In genomic region chr9:121354792-121355390, GRCm38 (mm10) we compare ENCODE assay signal across 8 mouse cellular contexts. TPM values are rescaled to one million over a fixed set of nuclear protein-coding genes. Genes with fewer than 3 reads are reported as not detected.
DNase-seq lines count a peak whose midpoint lies in the region; ATAC-seq and TF ChIP-seq lines count a peak whose summit lies in the region.

No protein-coding gene starts in this region.

- H3K9me3 ChIP-seq in neural tube, embryonic 13.5 days = no peaks in the 10 kb centered on the region
- no peaks in the 10 kb centered on the region for H3K9me3 ChIP-seq in heart, embryonic 13.5 days
- no peaks in the 10 kb centered on the region for H3K9me3 ChIP-seq in limb, embryonic 15.5 days
- no peaks in the 10 kb centered on the region for H3K9me3 ChIP-seq in neural tube, embryonic 15.5 days (replicated peaks)

- peaks cover 66% of the 10 kb centered on the region for H3K4me1 ChIP-seq in neural tube, embryonic 13.5 days (replicated peaks)
- H3K4me1 ChIP-seq in bone marrow macrophage, adult 2 months (ENCODE audit: control insufficient read depth, insufficient read depth, low read length) = peaks cover 49% of the 10 kb centered on the region
- peaks cover 85% of the 10 kb centered on the region for H3K4me1 ChIP-seq in heart, embryonic 13.5 days
- peaks cover 81% of the 10 kb centered on the region for H3K4me1 ChIP-seq in limb, embryonic 15.5 days
- H3K4me1 ChIP-seq in neural tube, embryonic 15.5 days = peaks cover 74% of the 10 kb centered on the region

- H3K27me3 ChIP-seq in neural tube, embryonic 13.5 days = no peaks in the 10 kb centered on the region
- H3K27me3 ChIP-seq in heart, embryonic 13.5 days (replicated peaks) = no peaks in the 10 kb centered on the region
- no peaks in the 10 kb centered on the region for H3K27me3 ChIP-seq in limb, embryonic 15.5 days
- H3K27me3 ChIP-seq in neural tube, embryonic 15.5 days (replicated peaks) = no peaks in the 10 kb centered on the region

- peak; percentile 76 for TF ChIP-seq CTCF in bone marrow macrophage, adult 2 months (IDR thresholded peaks at IDR 0.05; ENCODE audit: low read depth, low read length)

- no peak for TF ChIP-seq POLR2A in bone marrow macrophage, adult 2 months (IDR thresholded peaks at IDR 0.05; ENCODE audit: borderline replicate concordance, low read depth, low read length)

- ATAC-seq in neural tube, embryonic 13.5 days (ENCODE audit: low read depth) = no peak
- no peak for ATAC-seq in heart, embryonic 13.5 days (ENCODE audit: extremely low read depth, insufficient number of reproducible peaks, low FRiP score, low TSS enrichment)
- ATAC-seq in limb, embryonic 15.5 days (ENCODE audit: insufficient number of reproducible peaks, low FRiP score, low TSS enrichment, low read depth) = no peak
- no peak for ATAC-seq in neural tube, embryonic 15.5 days (ENCODE audit: low FRiP score)

- no peak overlapping the region for H3K4me2 ChIP-seq in neural tube, embryonic 13.5 days
- peak overlapping the region; percentile 45; the same call in 1 of the 2 replicates for H3K4me2 ChIP-seq in heart, embryonic 13.5 days
- H3K4me2 ChIP-seq in limb, embryonic 15.5 days = no peak overlapping the region
- H3K4me2 ChIP-seq in neural tube, embryonic 15.5 days = no peak overlapping the region

- no peaks in the 10 kb centered on the region for H3K36me3 ChIP-seq in neural tube, embryonic 13.5 days
- H3K36me3 ChIP-seq in heart, embryonic 13.5 days = no peaks in the 10 kb centered on the region
- no peaks in the 10 kb centered on the region for H3K36me3 ChIP-seq in limb, embryonic 15.5 days
- no peaks in the 10 kb centered on the region for H3K36me3 ChIP-seq in neural tube, embryonic 15.5 days

- WGBS in neural tube, embryonic 13.5 days = 48% methylated on average over 4 of the region's 4 CpGs
- WGBS in heart, embryonic 13.5 days = 70% methylated on average over 4 of the region's 4 CpGs
- WGBS in limb, embryonic 15.5 days = 62% methylated on average over 4 of the region's 4 CpGs
- 51% methylated on average over 4 of the region's 4 CpGs for WGBS in neural tube, embryonic 15.5 days

- no peak overlapping the region for H3K4me3 ChIP-seq in neural tube, embryonic 13.5 days
- H3K4me3 ChIP-seq in bone marrow macrophage, adult 2 months (ENCODE audit: insufficient read depth, low read length) = no peak overlapping the region
- H3K4me3 ChIP-seq in heart, embryonic 13.5 days = no peak overlapping the region
- H3K4me3 ChIP-seq in limb, embryonic 15.5 days = no peak overlapping the region
- no peak overlapping the region for H3K4me3 ChIP-seq in neural tube, embryonic 15.5 days (replicated peaks)

- peak overlapping the region; percentile 68 for H3K27ac ChIP-seq in neural tube, embryonic 13.5 days (replicated peaks)
- no peak overlapping the region for H3K27ac ChIP-seq in bone marrow macrophage, adult 2 months (ENCODE audit: insufficient read depth, low read depth, low read length)
- peak overlapping the region; percentile 93 for H3K27ac ChIP-seq in heart, embryonic 13.5 days (replicated peaks)
- H3K27ac ChIP-seq in limb, embryonic 15.5 days = peak overlapping the region; percentile 93
- peak overlapping the region; percentile 78 for H3K27ac ChIP-seq in neural tube, embryonic 15.5 days (replicated peaks)

- H3K9ac ChIP-seq in neural tube, embryonic 13.5 days = peak overlapping the region; percentile 59; the same call in 1 of the 2 replicates
- peak overlapping the region; percentile 76 for H3K9ac ChIP-seq in heart, embryonic 13.5 days
- H3K9ac ChIP-seq in limb, embryonic 15.5 days = no peak overlapping the region
- no peak overlapping the region for H3K9ac ChIP-seq in neural tube, embryonic 15.5 days (replicated peaks)

- no peak for DNase-seq in neural tube, embryonic 10.5 days (ENCODE audit: extremely low spot score, low spot score)
- DNase-seq in frontal cortex, postnatal 25 days (ENCODE audit: low spot score in 2 of 2) = no peak
- no peak for DNase-seq in layer of hippocampus, adult 9-10 months (ENCODE audit: low spot score)

RNA-seq across cellular contexts. Expression of gene Trak1, which starts 57.6 kb away (rescaled TPM):
- polyA plus RNA-seq in neural tube, embryonic 13.5 days (2015; fragmentation: Nextera tagmentation; extraction: Ambion mirVana) = 43.4 and 44.3 TPM in 2 replicates
- polyA plus RNA-seq in bone marrow macrophage, adult 2 months (2012; ENCODE audit: insufficient read depth, insufficient read length, missing spikeins) = 51.5 and 61.1 TPM in 2 replicates
- 30.4 and 32.2 TPM in 2 replicates for polyA plus RNA-seq in heart, embryonic 13.5 days (2015; fragmentation: Nextera tagmentation; extraction: Ambion mirVana)
- 22.5 and 25.9 TPM in 2 replicates for polyA plus RNA-seq in limb, embryonic 15.5 days (2015; fragmentation: Nextera tagmentation; extraction: Ambion mirVana)
- polyA plus RNA-seq in neural tube, embryonic 15.5 days (2015; fragmentation: Nextera tagmentation; extraction: Ambion mirVana) = 50.9 and 52.9 TPM in 2 replicates

Comparison
In these comparisons a context has a peak if more than half of its experiments do, and no peak if none do; other contexts are left out.
1. H3K9ac ChIP-seq: peak in neural tube, embryonic 13.5 days (single experiment) and heart, embryonic 13.5 days (single experiment); none in limb, embryonic 15.5 days (single experiment) and neural tube, embryonic 15.5 days (single experiment).